Mouse (Mus musculus) stomach, postnatal 0 days (tissue): Measurements from ENCODE around the gene Naga. TPM values are rescaled to one million over a fixed set of nuclear protein-coding genes. Genes with fewer than 3 reads are reported as not detected.

Experiments used
- ATAC-seq: fragments of 200-750 bp; cut with Nextera tagmentation; 2 replicates; pipeline ENCODE4 v1.8.0; 2017; ENCODE audit not compliant: low FRiP score, low TSS enrichment
- DNase-seq: peaks from one replicate; pipeline ENCODE4 v3.0.0-alpha.2; 2016; ENCODE audit warnings: low spot score
- H3K27ac ChIP-seq: fragments of 300-500 bp; sonication (generic); replicated peaks from 2 replicates; pipeline ENCODE4 v1.5.1; 2014; ENCODE audit warnings: mild to moderate bottlenecking, control low read depth
- H3K27me3 ChIP-seq: fragments of 300-500 bp; sonication (generic); 2 replicates; pipeline ENCODE4 v1.6.1; 2014; ENCODE audit warnings: low read length; ENCODE audit not compliant: control insufficient read depth, insufficient read depth
- H3K36me3 ChIP-seq: fragments of 300-500 bp; sonication (generic); 2 replicates; pipeline ENCODE4 v1.6.1; 2014; ENCODE audit warnings: low read length, mixed read lengths; ENCODE audit not compliant: control insufficient read depth, insufficient read depth
- H3K4me1 ChIP-seq: fragments of 300-500 bp; sonication (generic); replicated peaks from 2 replicates; pipeline ENCODE4 v1.6.1; 2014; ENCODE audit warnings: antibody characterized with exemption; ENCODE audit not compliant: control insufficient read depth, insufficient read depth
- H3K4me2 ChIP-seq: fragments of 300-500 bp; sonication (generic); replicated peaks from 2 replicates; pipeline ENCODE4 v1.6.1; 2014; ENCODE audit warnings: low read depth, mild to moderate bottlenecking, control low read depth, moderate library complexity
- H3K4me3 ChIP-seq: fragments of 300-500 bp; sonication (generic); 2 replicates; pipeline ENCODE4 v1.5.1; 2014; ENCODE audit warnings: low read depth, low read length, control low read depth
- H3K9ac ChIP-seq: fragments of 300-500 bp; sonication (generic); 2 replicates; pipeline ENCODE4 v1.6.1; 2014; ENCODE audit warnings: mild to moderate bottlenecking, low read length, control low read depth, mixed read lengths
- H3K9me3 ChIP-seq: fragments of 300-500 bp; sonication (generic); 2 replicates; pipeline ENCODE4 v1.6.1; 2016; ENCODE audit warnings: low read length; ENCODE audit not compliant: control insufficient read depth
- CTCF ChIP-seq: IDR thresholded peaks from 2 replicates; pipeline ENCODE4 v1.5.1; 2016; ENCODE audit warnings: antibody characterized with exemption, low read depth, mild to moderate bottlenecking, moderate library complexity
- EP300 ChIP-seq: optimal IDR thresholded peaks from 2 replicates; pipeline ENCODE3; 2016; ENCODE audit warnings: antibody characterized with exemption
- WGBS: fragments of 180-500 bp; shearing (Covaris S2); extraction: QIAGEN DNeasy Blood & Tissue Kit; methylation state at CpG from one replicate; pipeline ENCODE4 v1.1.7; 2014; 5-methylcytosine and 5-hydroxymethylcytosine counted together
- polyA plus RNA-seq: library from polyadenylated mRNA; unstranded; fragments of >200 nt; fragmentation: Nextera tagmentation; extraction: Ambion mirVana; gene quantifications from 2 replicates; pipeline ENCODE4 v1.2.1, GENCODE M21; 2015

Naga gene
- polyA plus RNA-seq, 1 experiment from 2014 or later: 83.1 TPM

DNA sequence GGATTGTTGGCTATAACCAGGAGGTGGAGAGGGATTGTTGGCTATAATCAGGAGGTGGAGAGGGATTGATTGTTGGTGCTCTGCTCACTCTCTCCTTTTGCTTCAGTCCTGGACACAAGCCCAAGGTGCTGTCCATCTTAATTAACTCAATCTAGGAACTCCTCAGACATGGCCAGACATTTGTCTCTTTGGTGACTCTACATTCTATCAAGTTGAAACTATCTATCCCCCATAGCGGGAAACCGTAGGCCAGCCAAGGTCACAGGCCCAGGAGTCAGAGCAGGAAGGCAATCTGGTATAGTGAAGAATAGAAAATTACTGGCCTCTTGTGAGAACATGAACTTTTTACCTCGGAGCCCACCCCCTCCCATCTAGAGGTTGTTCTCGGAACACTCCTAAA is 23.5 kb upstream of the Naga start:
- DNase-seq: peak; percentile 15
- 80% methylated on average over 3 of the region's 4 CpGs for WGBS
- Histone ChIP-seq H3K9ac (no peak overlapping the region), H3K4me2 (no peak overlapping the region), H3K4me3 (no peak overlapping the region), H3K27me3 (no peaks in the 10 kb centered on the region), H3K27ac (peak overlapping the region; percentile 53; the same call in 1 of the 2 replicates), H3K36me3 (no peaks in the 10 kb centered on the region), H3K9me3 (no peaks in the 10 kb centered on the region), H3K4me1 (no peaks in the 10 kb centered on the region)
- TF ChIP-seq EP300 (no peak), CTCF (no peak)
- ATAC-seq: no peak; the same call in 1 of the 2 replicates

DNA sequence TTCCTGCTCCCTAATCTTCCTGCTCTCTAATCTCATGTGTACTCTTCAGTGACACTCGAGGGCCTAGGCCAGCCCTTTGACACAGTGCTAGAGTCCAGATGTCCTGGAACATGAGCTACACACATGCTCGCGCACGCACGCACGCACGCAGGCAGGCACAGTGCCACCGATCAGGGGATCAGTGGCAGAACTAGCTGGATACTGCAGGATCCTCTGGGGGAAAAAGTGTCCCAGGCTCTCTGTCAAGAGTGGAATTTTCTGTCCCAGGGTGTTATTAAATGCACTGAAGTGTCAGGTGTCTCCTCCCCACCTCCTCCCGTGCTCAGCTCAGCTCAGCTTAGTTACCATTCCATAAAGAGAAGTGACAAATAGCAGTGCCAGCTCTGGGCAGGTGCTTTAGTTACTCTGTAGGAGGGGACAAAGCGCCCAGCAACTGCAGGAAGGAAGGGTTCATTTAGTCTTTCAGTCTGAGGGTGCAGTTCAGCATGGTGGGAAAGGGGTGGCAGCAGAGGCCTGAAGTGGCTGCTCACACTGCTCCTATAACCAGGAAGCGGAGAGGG is 22.8 kb upstream of the Naga start:
- TF ChIP-seq EP300 (no peak), CTCF (peak; percentile 74)
- peak overlapping the region; percentile 58 for H3K27ac ChIP-seq
- no peak overlapping the region for H3K4me2 ChIP-seq
- WGBS: 61% methylated on average over 11 of the region's 11 CpGs
- no peaks in the 10 kb centered on the region for H3K4me1 ChIP-seq
- H3K27me3 ChIP-seq: no peaks in the 10 kb centered on the region
- DNase-seq (peak; percentile 75), ATAC-seq (peak; percentile 92)
- no peak overlapping the region; the same call in 1 of the 2 replicates for H3K9ac ChIP-seq
- no peak overlapping the region for H3K4me3 ChIP-seq
- no peaks in the 10 kb centered on the region for H3K9me3 ChIP-seq
- H3K36me3 ChIP-seq: no peaks in the 10 kb centered on the region

DNA sequence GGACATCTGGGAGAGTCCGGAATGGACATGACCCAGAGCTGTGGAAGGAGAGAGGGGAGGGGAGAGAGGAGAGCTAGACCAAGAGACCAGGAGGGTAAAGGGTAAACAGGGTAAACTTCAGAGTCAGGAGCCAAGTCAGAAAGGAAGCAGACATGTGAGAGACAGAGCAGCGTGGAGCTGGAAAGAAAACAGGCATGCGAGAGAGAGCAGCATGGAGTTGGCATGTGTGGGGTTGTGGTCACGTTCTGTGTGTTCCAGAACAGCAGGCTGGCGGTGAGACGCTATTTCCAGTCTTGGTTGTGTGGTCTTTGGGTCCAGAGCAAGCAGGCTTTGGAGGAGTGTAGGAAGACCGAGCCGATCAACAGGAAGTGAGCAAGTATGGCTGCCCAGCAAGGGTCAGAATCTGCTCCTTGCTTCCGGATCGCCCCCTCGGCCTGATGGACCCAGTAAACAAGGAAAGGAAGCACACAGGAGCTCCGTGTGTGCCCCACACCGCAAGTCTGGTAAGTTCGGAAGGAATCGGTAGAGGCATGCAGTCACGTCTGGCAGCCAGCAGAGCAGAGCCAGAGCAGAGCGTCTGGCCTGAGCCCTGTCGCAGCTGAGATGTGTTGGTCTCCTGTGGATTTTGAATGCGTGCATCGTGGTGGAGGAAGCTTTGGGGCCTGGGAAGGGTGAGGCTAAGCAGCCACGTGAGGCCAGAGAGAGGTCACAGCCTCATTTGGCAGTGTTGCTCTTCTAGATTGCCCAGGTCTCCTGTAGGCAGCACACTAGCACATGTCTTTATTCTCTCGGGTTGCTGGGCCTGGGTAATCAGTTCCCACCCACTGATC is 19.9 kb upstream of the Naga start:
- H3K9me3 ChIP-seq: no peaks in the 10 kb centered on the region
- no peak for DNase-seq
- TF ChIP-seq EP300: no peak
- TF ChIP-seq CTCF: no peak
- H3K36me3 ChIP-seq: no peaks in the 10 kb centered on the region
- WGBS: 45% methylated on average over 22 of the region's 22 CpGs
- H3K27ac ChIP-seq: peak overlapping the region; percentile 35; the same call in 1 of the 2 replicates
- H3K4me2 ChIP-seq: no peak overlapping the region
- no peaks in the 10 kb centered on the region for H3K27me3 ChIP-seq
- no peaks in the 10 kb centered on the region for H3K4me1 ChIP-seq
- ATAC-seq: no peak
- no peak overlapping the region for H3K9ac ChIP-seq
- H3K4me3 ChIP-seq: no peak overlapping the region

- ATAC-seq: peak; percentile 98
- DNase-seq: peak; percentile 98
- Histone ChIP-seq H3K4me3 (peak within 1 kb of the TSS; percentile 96), H3K4me2 (peak within 1 kb of the TSS; percentile 81), H3K27ac (peak within 1 kb of the TSS; percentile 93), H3K9me3 (no peaks in the 10 kb centered on the region), H3K4me1 (no peaks in the 10 kb centered on the region), H3K27me3 (no peaks in the 10 kb centered on the region), H3K9ac (peak within 1 kb of the TSS; percentile 98), H3K36me3 (peaks cover 8% of the 10 kb centered on the region; the same call in 1 of the 2 replicates)
- WGBS: 1% methylated on average over 56 of the region's 57 CpGs
- TF ChIP-seq CTCF: peak; percentile 100
- TF ChIP-seq EP300: peak; percentile 62
Measured at GRCm38 (mm10) chr15:82354126-82354945, 15.6 kb upstream of the Naga start, which contains the start of gene Ndufa6. Gene Ndufa6, minus strand, starts transcription at chr15:82354322.

- Histone ChIP-seq H3K9me3 (no peaks in the 10 kb centered on the region), H3K27me3 (no peaks in the 10 kb centered on the region), H3K27ac (peak overlapping the region; percentile 89), H3K4me2 (peak overlapping the region; percentile 81), H3K9ac (peak overlapping the region; percentile 98), H3K36me3 (peaks cover 11% of the 10 kb centered on the region), H3K4me1 (no peaks in the 10 kb centered on the region), H3K4me3 (peak overlapping the region; percentile 96)
- ATAC-seq: no peak
- TF ChIP-seq EP300: no peak
- WGBS: under 1% methylated on average over 23 of the region's 23 CpGs
- no peak for DNase-seq
Measured at GRCm38 (mm10) chr15:82353745-82354113, 15.0 kb upstream of the Naga start.
